Mouse (Mus musculus) CH12.LX (cell line): Measurements from ENCODE around the gene Gdf1. TPM values are rescaled to one million over a fixed set of nuclear protein-coding genes. Genes with fewer than 3 reads are reported as not detected.

Experiments used
- DNase-seq: peaks from one replicate; pipeline ENCODE4 v3.0.0-alpha.2; 2013; ENCODE audit errors: extremely low read depth
- H3K27ac ChIP-seq: 2 replicates; pipeline ENCODE4 v1.5.1; 2012; ENCODE audit warnings: low read depth, mild to moderate bottlenecking, control low read depth, moderate library complexity; ENCODE audit not compliant: insufficient read depth
- H3K27me3 ChIP-seq: replicated peaks from 2 replicates; pipeline ENCODE3; 2012; ENCODE audit warnings: inconsistent platforms
- H3K36me3 ChIP-seq, 2 experiments: replicated peaks in 1 of 2; 2 replicates each; pipeline versions ENCODE3 to v1.6.1; 2012; ENCODE audit warnings: inconsistent platforms in 1 of 2, low read length in 1 of 2, mild to moderate bottlenecking in 1 of 2, mixed read lengths in 1 of 2, moderate library complexity in 1 of 2; ENCODE audit not compliant: control insufficient read depth in 1 of 2, insufficient read depth in 1 of 2
- H3K4me1 ChIP-seq, 2 experiments: 2 replicates each; pipeline ENCODE4 v1.6.1; 2012; ENCODE audit warnings: inconsistent platforms in 1 of 2, moderate library complexity in 1 of 2; ENCODE audit not compliant: insufficient read depth in 2 of 2, control insufficient read depth in 1 of 2
- H3K4me2 ChIP-seq: 2 replicates; pipeline ENCODE4 v1.6.1; 2012; ENCODE audit warnings: low read depth, mild to moderate bottlenecking, control low read depth; ENCODE audit not compliant: poor library complexity, insufficient read depth, severe bottlenecking
- H3K4me3 ChIP-seq, 3 experiments: fragments of 150-350 bp in 1 of 3; sonication (generic) in 1 of 3; replicated peaks in 1 of 3; 2 replicates each; pipeline versions ENCODE3 to v1.5.1; 2011 to 2012; ENCODE audit warnings: low read depth in 2 of 3, low read length in 2 of 3, mild to moderate bottlenecking in 2 of 3, moderate library complexity in 2 of 3, control low read depth in 1 of 3, improper control_type of control experiment in 1 of 3, inconsistent platforms in 1 of 3, mixed read lengths in 1 of 3; ENCODE audit not compliant: poor library complexity in 1 of 3
- H3K79me2 ChIP-seq: replicated peaks from 2 replicates; pipeline ENCODE4 v1.6.1; 2012; ENCODE audit warnings: mild to moderate bottlenecking, moderate library complexity; ENCODE audit not compliant: control insufficient read depth, poor library complexity, insufficient read depth, severe bottlenecking; ENCODE audit errors: extremely low read depth
- H3K9ac ChIP-seq: 2 replicates; pipeline ENCODE4 v1.6.1; 2012; ENCODE audit warnings: low read depth, mild to moderate bottlenecking, control low read depth, moderate library complexity; ENCODE audit not compliant: insufficient read depth
- H3K9me3 ChIP-seq: replicated peaks from 2 replicates; pipeline ENCODE3; 2012; ENCODE audit warnings: low read length, inconsistent platforms, mixed read lengths
- CHD1 ChIP-seq: IDR thresholded peaks from 2 replicates; pipeline ENCODE4 v1.6.1; 2012; ENCODE audit warnings: low read depth, low read length, improper control_type of control experiment, inconsistent platforms
- EP300 ChIP-seq: IDR thresholded peaks from 2 replicates; pipeline ENCODE4 v1.6.1; 2011; ENCODE audit warnings: low read length, improper control_type of control experiment
- ETS1 ChIP-seq: conservative IDR thresholded peaks from 2 replicates; pipeline ENCODE4 v1.6.1; 2012; ENCODE audit warnings: low read depth, mild to moderate bottlenecking, inconsistent platforms, low read length, improper control_type of control experiment, moderate library complexity
- HCFC1 ChIP-seq: IDR thresholded peaks from 2 replicates; pipeline ENCODE4 v1.6.1; 2012; ENCODE audit warnings: low read depth, mild to moderate bottlenecking, inconsistent platforms, low read length, improper control_type of control experiment
- IRF4 ChIP-seq: IDR thresholded peaks from 2 replicates; pipeline ENCODE4 v1.6.1; 2014; ENCODE audit warnings: low read depth, mild to moderate bottlenecking, inconsistent platforms, low read length, improper control_type of control experiment
- JUND ChIP-seq: conservative IDR thresholded peaks from 2 replicates; pipeline ENCODE4 v1.6.1; 2011; ENCODE audit warnings: low read depth, low read length, improper control_type of control experiment
- MAFK ChIP-seq: IDR thresholded peaks from 2 replicates; pipeline ENCODE4 v1.6.1; 2011; ENCODE audit warnings: low read length, improper control_type of control experiment; ENCODE audit not compliant: insufficient replicate concordance
- MAX ChIP-seq: IDR thresholded peaks from 2 replicates; pipeline ENCODE4 v1.6.1; 2011; ENCODE audit warnings: low read length, improper control_type of control experiment
- MAZ ChIP-seq: IDR thresholded peaks from 2 replicates; pipeline ENCODE4 v1.6.1; 2012; ENCODE audit warnings: low read depth, mild to moderate bottlenecking, inconsistent platforms, low read length, improper control_type of control experiment, moderate library complexity
- MXI1 ChIP-seq: IDR thresholded peaks from 2 replicates; pipeline ENCODE4 v1.6.1; 2011; ENCODE audit warnings: mild to moderate bottlenecking, low read depth, low read length, improper control_type of control experiment
- MYC ChIP-seq: IDR thresholded peaks from 2 replicates; pipeline ENCODE4 v1.6.1; 2011; ENCODE audit warnings: low read depth, mild to moderate bottlenecking, improper control_type of control experiment, low read length
- POLR2AphosphoS2 ChIP-seq: IDR thresholded peaks from 2 replicates; pipeline ENCODE4 v1.6.1; 2011; ENCODE audit warnings: low read depth, low read length, improper control_type of control experiment
- RAD21 ChIP-seq: IDR thresholded peaks from 2 replicates; pipeline ENCODE4 v1.6.1; 2011; ENCODE audit warnings: low read depth, mild to moderate bottlenecking, low read length, improper control_type of control experiment, moderate library complexity
- UBTF ChIP-seq: IDR thresholded peaks from 2 replicates; pipeline ENCODE4 v1.6.1; 2012; ENCODE audit warnings: low read depth, mild to moderate bottlenecking, inconsistent platforms, low read length, improper control_type of control experiment, moderate library complexity
- USF1 ChIP-seq: IDR thresholded peaks from 2 replicates; pipeline ENCODE4 v1.6.1; 2014; ENCODE audit warnings: low read depth, mild to moderate bottlenecking, inconsistent platforms, low read length, improper control_type of control experiment
- USF2 ChIP-seq: conservative IDR thresholded peaks from 2 replicates; pipeline ENCODE4 v1.6.1; 2011; ENCODE audit warnings: low read depth, low read length, improper control_type of control experiment
- ZC3H11A ChIP-seq: IDR thresholded peaks from 2 replicates; pipeline ENCODE4 v1.6.1; 2012; ENCODE audit warnings: low read depth, mild to moderate bottlenecking, inconsistent platforms, low read length, improper control_type of control experiment
- ZMIZ1 ChIP-seq: IDR thresholded peaks from 2 replicates; pipeline ENCODE4 v1.6.1; 2012; ENCODE audit warnings: low read depth, mild to moderate bottlenecking, inconsistent platforms, low read length, improper control_type of control experiment
- dilution Hi-C: fragments of 300-500 bp; cut with MboI; formaldehyde crosslinking; loops from 2 replicates; pipeline ENCODE4 v1.14.3; 2020; ENCODE audit warnings: low sequenced_read_pairs; ENCODE audit not compliant: extremely low pct_unique_long_range_greater_than_20kb, extremely low pct_ligation_motif_present
- in situ Hi-C: fragments of 300-500 bp; cut with MboI; formaldehyde crosslinking; loops from 3 replicates; pipeline ENCODE4 v1.14.3; 2019; ENCODE audit warnings: low sequenced_read_pairs, low pct_ligation_motif_present, low pct_unique_long_range_greater_than_20kb, mixed read lengths
- polyA plus RNA-seq: library from polyadenylated mRNA; unstranded; fragments of >175 nt; gene quantifications from 2 replicates; pipeline ENCODE4 v1.2.1, GENCODE M21; 2012; ENCODE audit warnings: low read depth; ENCODE audit not compliant: insufficient read length
- total RNA-seq, 2 experiments: library from RNA; depleted of rRNA; stranded (reverse); fragments of 300-350 nt in 1 of 2; fragments of >200 nt in 1 of 2; gene quantifications; 2 replicates each; pipeline ENCODE4 v1.2.3; 2012 to 2014

Gdf1 gene
- total and polyA plus RNA-seq, 3 experiments, result 0.17 TPM; not detected in 2

GRCm38 (mm10) chr8:70282603-70283135, 46.9 kb upstream of the Gdf1 start, which contains the start of gene Homer3 (continued):
- TF ChIP-seq USF2 (no peak), RAD21 (no peak; the same call in 1 of the 2 replicates), MAZ (peak; percentile 99), CHD1 (no peak)

- DNase-seq, result no peak
- TF ChIP-seq ZMIZ1 (no peak), POLR2AphosphoS2 (no peak), EP300 (no peak), ZC3H11A (no peak), RAD21 (no peak), USF2 (no peak), JUND (no peak), MXI1 (no peak), UBTF (no peak)
- dilution Hi-C loops (no loop called here), in situ Hi-C loops (no loop called here)
- H3K9me3 ChIP-seq, result peaks cover 3% of the 10 kb centered on the region
- H3K9ac ChIP-seq, result peak overlapping the region; percentile 92
- H3K79me2 ChIP-seq, result no peaks in the 10 kb centered on the region
- peak overlapping the region; percentile 74 to 96 (median 88) for H3K4me3 ChIP-seq
- no peaks in the 10 kb centered on the region for H3K27me3 ChIP-seq
- H3K4me1 ChIP-seq, result peaks cover 5 to 15% of the 10 kb centered on the region in 2 experiments
- peaks cover 13 to 32% of the 10 kb centered on the region in 2 experiments for H3K36me3 ChIP-seq
- H3K4me2 ChIP-seq, result peak overlapping the region; percentile 45
- no peak overlapping the region for H3K27ac ChIP-seq
Measured at GRCm38 (mm10) chr8:70283136-70284077, 46.2 kb upstream of the Gdf1 start.

GRCm38 (mm10) chr8:70284421-70284820, 45.2 kb upstream of the Gdf1 start:
- H3K9me3 ChIP-seq, result peaks cover 3% of the 10 kb centered on the region
- DNase-seq, result no peak
- H3K9ac ChIP-seq, result no peak overlapping the region
- peaks cover 5 to 14% of the 10 kb centered on the region in 2 experiments for H3K4me1 ChIP-seq
- no peaks in the 10 kb centered on the region for H3K27me3 ChIP-seq
- dilution Hi-C loops (no loop called here), in situ Hi-C loops (no loop called here)
- H3K79me2 ChIP-seq, result no peaks in the 10 kb centered on the region
- no peak for TF ChIP-seq EP300
- no peak for TF ChIP-seq IRF4
- TF ChIP-seq USF2, result no peak
- TF ChIP-seq MYC, result no peak
- TF ChIP-seq MAX, result no peak
- TF ChIP-seq USF1, result no peak
- TF ChIP-seq POLR2AphosphoS2, result no peak
- no peak for TF ChIP-seq ETS1
- no peak for TF ChIP-seq HCFC1
- TF ChIP-seq MAFK, result no peak
- peaks cover 14 to 40% of the 10 kb centered on the region in 2 experiments for H3K36me3 ChIP-seq
- no peak overlapping the region for H3K27ac ChIP-seq
- H3K4me2 ChIP-seq, result no peak overlapping the region
- no peak overlapping the region for H3K4me3 ChIP-seq
